Mouse (Mus musculus): ENCODE measurements around the gene Sema4b. TPM values are rescaled to one million over a fixed set of nuclear protein-coding genes. Genes with fewer than 3 reads are reported as not detected.
A peak's percentile ranks its signal among the peaks of the same experiment; 100 is the strongest.

Sema4b gene
- polyA plus RNA-seq, 1 experiment from 2014 or later, result 12.1 TPM

DNA sequence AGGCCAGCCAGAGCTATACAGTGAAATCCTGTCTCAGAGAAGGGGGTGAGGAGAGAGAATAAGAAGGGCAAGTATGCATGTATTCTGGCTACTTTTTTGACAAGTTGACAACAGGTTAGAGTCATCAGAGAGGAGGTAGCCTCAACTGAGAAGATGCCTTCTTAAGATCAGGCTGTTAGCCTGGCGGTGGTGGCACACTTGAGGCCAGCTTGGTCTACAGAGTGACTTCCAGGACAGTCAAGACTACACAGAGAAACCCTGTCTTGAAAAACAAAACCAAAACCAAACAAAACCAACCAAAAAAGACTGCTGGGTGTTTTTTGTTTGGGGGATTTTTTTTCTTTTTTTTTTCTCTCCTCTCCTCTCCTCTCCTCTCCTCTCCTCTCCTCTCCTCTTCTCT is 3.2 kb upstream of the Sema4b start:
- no peak overlapping the region for H3K9ac ChIP-seq (ENCODE audit: low read length)
- no peaks in the 10 kb centered on the region for H3K36me3 ChIP-seq (ENCODE audit: control insufficient read depth, insufficient read depth)
- H3K4me3 ChIP-seq (ENCODE audit: low read length), result no peak overlapping the region
- no peak for ATAC-seq (replicated peaks; ENCODE audit: extremely low read depth, insufficient read depth, low FRiP score)
- H3K27me3 ChIP-seq (ENCODE audit: control insufficient read depth, insufficient read depth, low read length), result no peaks in the 10 kb centered on the region
- H3K27ac ChIP-seq (ENCODE audit: low read length), result no peak overlapping the region
- peaks cover 29% of the 10 kb centered on the region for H3K4me1 ChIP-seq (ENCODE audit: control insufficient read depth, insufficient read depth, low read length)
- no peaks in the 10 kb centered on the region for H3K9me3 ChIP-seq (replicated peaks; ENCODE audit: control insufficient read depth, low read length)
- H3K4me2 ChIP-seq (ENCODE audit: low read depth, low read length), result no peak overlapping the region
- WGBS, result 86% methylated on average over 1 of the region's 1 CpGs

- no peak for ATAC-seq (replicated peaks; ENCODE audit: extremely low read depth, insufficient read depth, low FRiP score)
- 81% methylated on average over 5 of the region's 5 CpGs for WGBS
Measured at GRCm38 (mm10) chr7:80183969-80184368, 2.7 kb upstream of the Sema4b start.

DNA sequence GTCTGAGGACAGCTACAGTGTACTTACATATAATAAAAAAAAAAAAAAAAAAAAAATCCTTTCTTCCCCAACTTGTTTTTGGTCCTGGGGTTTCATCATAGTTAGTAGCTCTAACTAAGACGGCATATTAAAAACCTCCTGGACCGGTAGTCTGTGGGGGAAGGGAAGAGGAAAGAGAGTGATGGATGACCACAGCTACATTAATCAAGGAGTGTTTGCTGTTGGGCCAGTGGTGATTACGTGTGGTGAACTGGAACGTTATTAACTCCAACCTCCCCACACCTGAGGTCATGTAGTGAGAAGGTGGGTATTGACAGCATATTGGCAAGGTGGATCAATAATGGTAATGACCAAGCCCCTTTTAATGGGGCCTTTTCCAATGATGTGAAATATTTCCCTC is 2.1 kb upstream of the Sema4b start:
- no peak for ATAC-seq (replicated peaks; ENCODE audit: extremely low read depth, insufficient read depth, low FRiP score)
- no peak overlapping the region for H3K4me2 ChIP-seq (ENCODE audit: low read depth, low read length)
- peak overlapping the region; percentile 95 for H3K27ac ChIP-seq (ENCODE audit: low read length)
- no peaks in the 10 kb centered on the region for H3K36me3 ChIP-seq (ENCODE audit: control insufficient read depth, insufficient read depth)
- peaks cover 38% of the 10 kb centered on the region for H3K4me1 ChIP-seq (ENCODE audit: control insufficient read depth, insufficient read depth, low read length)
- H3K9me3 ChIP-seq (replicated peaks; ENCODE audit: control insufficient read depth, low read length), result no peaks in the 10 kb centered on the region
- no peaks in the 10 kb centered on the region for H3K27me3 ChIP-seq (ENCODE audit: control insufficient read depth, insufficient read depth, low read length)
- 64% methylated on average over 4 of the region's 4 CpGs for WGBS
- H3K9ac ChIP-seq (ENCODE audit: low read length), result peak overlapping the region; percentile 38; the same call in 1 of the 2 replicates
- H3K4me3 ChIP-seq (ENCODE audit: low read length), result no peak overlapping the region

More at GRCm38 (mm10) chr7:80183969-80184368, 2.7 kb upstream of the Sema4b start:
- no peaks in the 10 kb centered on the region for H3K9me3 ChIP-seq (replicated peaks; ENCODE audit: control insufficient read depth, low read length)
- H3K9ac ChIP-seq (ENCODE audit: low read length), result no peak overlapping the region
- H3K27me3 ChIP-seq (ENCODE audit: control insufficient read depth, insufficient read depth, low read length), result no peaks in the 10 kb centered on the region
- peaks cover 32% of the 10 kb centered on the region for H3K4me1 ChIP-seq (ENCODE audit: control insufficient read depth, insufficient read depth, low read length)
- H3K4me2 ChIP-seq (ENCODE audit: low read depth, low read length), result no peak overlapping the region
- no peak overlapping the region for H3K4me3 ChIP-seq (ENCODE audit: low read length)
- H3K36me3 ChIP-seq (ENCODE audit: control insufficient read depth, insufficient read depth), result no peaks in the 10 kb centered on the region
- H3K27ac ChIP-seq (ENCODE audit: low read length), result no peak overlapping the region

- no peak overlapping the region for H3K4me2 ChIP-seq (ENCODE audit: low read depth, low read length)
- H3K4me3 ChIP-seq (ENCODE audit: low read length), result no peak overlapping the region
- no peaks in the 10 kb centered on the region for H3K36me3 ChIP-seq (ENCODE audit: control insufficient read depth, insufficient read depth)
- ATAC-seq (replicated peaks; ENCODE audit: extremely low read depth, insufficient read depth, low FRiP score), result no peak
- 55% methylated on average over 6 of the region's 6 CpGs for WGBS
- peaks cover 40% of the 10 kb centered on the region for H3K4me1 ChIP-seq (ENCODE audit: control insufficient read depth, insufficient read depth, low read length)
- no peaks in the 10 kb centered on the region for H3K9me3 ChIP-seq (replicated peaks; ENCODE audit: control insufficient read depth, low read length)
- H3K27me3 ChIP-seq (ENCODE audit: control insufficient read depth, insufficient read depth, low read length), result no peaks in the 10 kb centered on the region
- peak overlapping the region; percentile 38; the same call in 1 of the 2 replicates for H3K9ac ChIP-seq (ENCODE audit: low read length)
- peak overlapping the region; percentile 95 for H3K27ac ChIP-seq (ENCODE audit: low read length)
Measured at GRCm38 (mm10) chr7:80184968-80185367, 1.7 kb upstream of the Sema4b start.

GRCm38 (mm10) chr7:80186021-80186420 is 620 bp upstream of the Sema4b start:
- Histone ChIP-seq H3K27me3 (ENCODE audit: control insufficient read depth, insufficient read depth, low read length) (no peaks in the 10 kb centered on the region), H3K27ac (ENCODE audit: low read length) (peak overlapping the region; percentile 95), H3K36me3 (ENCODE audit: control insufficient read depth, insufficient read depth) (no peaks in the 10 kb centered on the region), H3K9me3 (replicated peaks; ENCODE audit: control insufficient read depth, low read length) (no peaks in the 10 kb centered on the region), H3K4me2 (ENCODE audit: low read depth, low read length) (peak overlapping the region; percentile 67), H3K4me1 (ENCODE audit: control insufficient read depth, insufficient read depth, low read length) (peaks cover 47% of the 10 kb centered on the region), H3K9ac (ENCODE audit: low read length) (peak overlapping the region; percentile 76), H3K4me3 (ENCODE audit: low read length) (peak overlapping the region; percentile 64)
- peak; percentile 71 for ATAC-seq (replicated peaks; ENCODE audit: extremely low read depth, insufficient read depth, low FRiP score)
- 8% methylated on average over 8 of the region's 8 CpGs for WGBS

DNA sequence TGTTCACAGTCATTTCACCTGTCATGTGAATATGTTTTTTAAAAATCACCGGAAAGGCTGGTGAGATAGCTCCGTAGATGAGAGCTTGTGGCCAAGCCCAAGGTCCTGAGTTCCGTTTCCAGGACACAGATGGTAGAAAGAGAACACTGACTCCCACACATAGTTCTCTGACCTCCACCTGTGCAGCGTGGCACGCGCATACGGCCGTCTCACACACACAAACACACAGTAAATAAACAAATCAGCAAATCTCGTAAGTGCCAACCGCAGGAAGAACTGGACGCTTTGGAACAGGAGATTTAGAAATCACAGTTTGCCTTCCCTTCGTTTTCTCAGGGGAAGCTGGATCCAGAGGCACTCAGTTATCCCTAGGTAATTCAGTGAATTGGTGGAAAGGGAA is 860 bp downstream of the Sema4b start:
- H3K9me3 ChIP-seq (replicated peaks; ENCODE audit: control insufficient read depth, low read length), result no peaks in the 10 kb centered on the region
- peak overlapping the region; percentile 67 for H3K4me2 ChIP-seq (ENCODE audit: low read depth, low read length)
- H3K27me3 ChIP-seq (ENCODE audit: control insufficient read depth, insufficient read depth, low read length), result no peaks in the 10 kb centered on the region
- peak overlapping the region; percentile 76 for H3K9ac ChIP-seq (ENCODE audit: low read length)
- no peaks in the 10 kb centered on the region for H3K36me3 ChIP-seq (ENCODE audit: control insufficient read depth, insufficient read depth)
- ATAC-seq (replicated peaks; ENCODE audit: extremely low read depth, insufficient read depth, low FRiP score), result no peak
- H3K4me3 ChIP-seq (ENCODE audit: low read length), result peak overlapping the region; percentile 64
- whole genome bisulfite sequencing, result 67% methylated on average over 12 of the region's 12 CpGs
- peak overlapping the region; percentile 95 for H3K27ac ChIP-seq (ENCODE audit: low read length)
- peaks cover 58% of the 10 kb centered on the region for H3K4me1 ChIP-seq (ENCODE audit: control insufficient read depth, insufficient read depth, low read length)

- WGBS, result 83% methylated on average over 2 of the region's 2 CpGs
- ATAC-seq (replicated peaks; ENCODE audit: extremely low read depth, insufficient read depth, low FRiP score), result no peak
- no peak overlapping the region for H3K9ac ChIP-seq (ENCODE audit: low read length)
- no peak overlapping the region for H3K4me3 ChIP-seq (ENCODE audit: low read length)
- H3K36me3 ChIP-seq (ENCODE audit: control insufficient read depth, insufficient read depth), result no peaks in the 10 kb centered on the region
- no peaks in the 10 kb centered on the region for H3K9me3 ChIP-seq (replicated peaks; ENCODE audit: control insufficient read depth, low read length)
- H3K4me1 ChIP-seq (ENCODE audit: control insufficient read depth, insufficient read depth, low read length), result peaks cover 64% of the 10 kb centered on the region
- no peaks in the 10 kb centered on the region for H3K27me3 ChIP-seq (ENCODE audit: control insufficient read depth, insufficient read depth, low read length)
- H3K4me2 ChIP-seq (ENCODE audit: low read depth, low read length), result no peak overlapping the region
- H3K27ac ChIP-seq (ENCODE audit: low read length), result peak overlapping the region; percentile 51; the same call in 1 of the 2 replicates
Measured at GRCm38 (mm10) chr7:80188579-80189125, 2.0 kb downstream of the Sema4b start.

DNA sequence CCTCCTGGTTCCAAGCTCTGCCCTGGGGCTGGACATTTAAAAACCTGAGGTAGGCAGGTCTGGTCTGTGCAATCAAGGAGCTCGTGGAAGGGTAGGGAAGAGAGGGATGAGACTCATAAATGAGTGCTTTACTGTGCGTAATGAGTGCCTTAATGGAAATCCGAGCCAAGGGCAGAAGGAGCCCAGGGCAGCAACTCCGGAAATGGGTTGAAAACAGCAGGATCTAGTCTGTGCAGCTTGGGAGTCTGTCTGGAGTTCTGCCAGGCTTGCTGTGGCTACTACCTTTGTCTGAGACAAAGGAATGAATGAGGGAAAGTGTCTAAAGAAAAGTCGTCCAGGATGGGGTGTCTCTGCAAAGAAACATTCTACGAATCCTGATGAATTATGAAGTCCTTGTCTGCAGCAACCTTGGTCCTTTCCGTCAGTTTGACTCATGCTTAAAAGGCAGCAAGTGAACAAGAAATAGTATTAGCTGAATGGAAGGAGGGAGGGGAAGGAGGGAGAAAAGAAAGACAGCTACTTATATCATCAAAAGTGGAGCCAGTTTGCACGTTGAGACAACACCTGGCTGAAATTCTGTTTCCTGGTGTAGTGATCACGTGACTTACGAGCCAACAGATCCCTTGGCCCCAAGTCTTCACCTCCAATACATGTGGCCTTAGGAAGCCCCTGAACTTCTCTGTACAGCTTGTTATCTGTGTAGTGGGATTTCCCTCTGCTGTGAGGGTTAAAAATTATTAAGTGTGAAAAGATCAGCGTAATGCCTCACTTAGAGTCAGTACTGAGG is 2.7 kb downstream of the Sema4b start:
- no peak for ATAC-seq (replicated peaks; ENCODE audit: extremely low read depth, insufficient read depth, low FRiP score)
- Histone ChIP-seq H3K9ac (ENCODE audit: low read length) (peak overlapping the region; percentile 15; the same call in 1 of the 2 replicates), H3K36me3 (ENCODE audit: control insufficient read depth, insufficient read depth) (no peaks in the 10 kb centered on the region), H3K27ac (ENCODE audit: low read length) (peak overlapping the region; percentile 51; the same call in 1 of the 2 replicates), H3K27me3 (ENCODE audit: control insufficient read depth, insufficient read depth, low read length) (no peaks in the 10 kb centered on the region), H3K9me3 (replicated peaks; ENCODE audit: control insufficient read depth, low read length) (no peaks in the 10 kb centered on the region), H3K4me1 (ENCODE audit: control insufficient read depth, insufficient read depth, low read length) (peaks cover 66% of the 10 kb centered on the region), H3K4me2 (ENCODE audit: low read depth, low read length) (no peak overlapping the region), H3K4me3 (ENCODE audit: low read length) (no peak overlapping the region)
- WGBS, result 57% methylated on average over 11 of the region's 11 CpGs

DNA sequence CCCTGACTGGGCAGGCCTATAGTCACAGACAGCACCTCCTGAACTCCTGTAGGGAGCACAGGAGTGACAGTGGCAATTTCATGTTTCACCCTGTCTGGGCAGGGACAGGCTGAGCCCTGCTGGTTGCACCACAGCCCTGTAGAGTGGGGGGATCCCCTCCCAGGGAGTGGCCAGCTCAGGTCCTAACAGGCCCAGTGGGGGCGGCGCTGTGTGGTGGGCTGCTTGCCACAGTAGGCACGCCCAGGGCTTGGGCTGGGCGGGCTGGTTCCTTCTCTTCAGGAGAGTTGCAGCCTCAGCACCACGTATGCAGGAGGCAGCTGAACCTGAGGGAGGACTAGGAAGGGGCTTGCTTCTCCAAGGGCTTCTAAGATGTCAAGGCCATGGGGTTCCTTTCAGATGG is 4.8 kb downstream of the Sema4b start:
- H3K4me1 ChIP-seq (ENCODE audit: control insufficient read depth, insufficient read depth, low read length), result peaks cover 52% of the 10 kb centered on the region
- WGBS, result 45% methylated on average over 5 of the region's 5 CpGs
- H3K4me2 ChIP-seq (ENCODE audit: low read depth, low read length), result no peak overlapping the region
- ATAC-seq (replicated peaks; ENCODE audit: extremely low read depth, insufficient read depth, low FRiP score), result no peak
- no peaks in the 10 kb centered on the region for H3K9me3 ChIP-seq (replicated peaks; ENCODE audit: control insufficient read depth, low read length)
- no peaks in the 10 kb centered on the region for H3K27me3 ChIP-seq (ENCODE audit: control insufficient read depth, insufficient read depth, low read length)
- H3K36me3 ChIP-seq (ENCODE audit: control insufficient read depth, insufficient read depth), result no peaks in the 10 kb centered on the region
- H3K4me3 ChIP-seq (ENCODE audit: low read length), result no peak overlapping the region
- H3K27ac ChIP-seq (ENCODE audit: low read length), result peak overlapping the region; percentile 79
- peak overlapping the region; percentile 60 for H3K9ac ChIP-seq (ENCODE audit: low read length)
